Mouse (Mus musculus): ENCODE data around the gene Nckap5. TPM values are rescaled to one million over a fixed set of nuclear protein-coding genes. Genes with fewer than 3 reads are reported as not detected.

Gene Nckap5
- polyA plus RNA-seq, 1 experiment: not detected

- TF ChIP-seq GATA1 (IDR thresholded peaks at IDR 0.05; ENCODE audit: low read length): no peak
Observed at GRCm38 (mm10) chr1:126617464-126618041, 213.0 kb downstream of the Nckap5 start.

GRCm38 (mm10) chr1:126616964-126617363, 213.6 kb downstream of the Nckap5 start:
- no peak for TF ChIP-seq GATA1 (IDR thresholded peaks at IDR 0.05; ENCODE audit: low read length)

GRCm38 (mm10) chr1:126612916-126613315, 217.7 kb downstream of the Nckap5 start:
- no peak for TF ChIP-seq GATA1 (IDR thresholded peaks at IDR 0.05; ENCODE audit: low read length)

- TF ChIP-seq GATA1 (IDR thresholded peaks at IDR 0.05; ENCODE audit: low read length): no peak
Observed at GRCm38 (mm10) chr1:126608586-126608985, 222.0 kb downstream of the Nckap5 start.

- no peak for TF ChIP-seq GATA1 (IDR thresholded peaks at IDR 0.05; ENCODE audit: low read length)
Observed at GRCm38 (mm10) chr1:126606189-126607080, 224.2 kb downstream of the Nckap5 start.

GRCm38 (mm10) chr1:126604551-126604950, 226.0 kb downstream of the Nckap5 start:
- TF ChIP-seq GATA1 (IDR thresholded peaks at IDR 0.05; ENCODE audit: low read length): no peak

GRCm38 (mm10) chr1:126603771-126604515, 226.7 kb downstream of the Nckap5 start:
- TF ChIP-seq GATA1 (IDR thresholded peaks at IDR 0.05; ENCODE audit: low read length): no peak

- no peak for TF ChIP-seq GATA1 (IDR thresholded peaks at IDR 0.05; ENCODE audit: low read length)
Observed at GRCm38 (mm10) chr1:126600596-126600995, 230.0 kb downstream of the Nckap5 start.

- no peak for TF ChIP-seq GATA1 (IDR thresholded peaks at IDR 0.05; ENCODE audit: low read length)
Observed at GRCm38 (mm10) chr1:126597376-126597775, 233.2 kb downstream of the Nckap5 start.

- TF ChIP-seq GATA1 (IDR thresholded peaks at IDR 0.05; ENCODE audit: low read length): no peak
Observed at GRCm38 (mm10) chr1:126594796-126595195, 235.8 kb downstream of the Nckap5 start.

GRCm38 (mm10) chr1:126593044-126593805, 237.4 kb downstream of the Nckap5 start:
- no peak for TF ChIP-seq GATA1 (IDR thresholded peaks at IDR 0.05; ENCODE audit: low read length)

GRCm38 (mm10) chr1:126590911-126591310, 239.7 kb downstream of the Nckap5 start:
- TF ChIP-seq GATA1 (IDR thresholded peaks at IDR 0.05; ENCODE audit: low read length): no peak

GRCm38 (mm10) chr1:126578163-126578562, 252.4 kb downstream of the Nckap5 start:
- no peak for TF ChIP-seq GATA1 (IDR thresholded peaks at IDR 0.05; ENCODE audit: low read length)

GRCm38 (mm10) chr1:126574295-126574694, 256.3 kb downstream of the Nckap5 start:
- no peak for TF ChIP-seq GATA1 (IDR thresholded peaks at IDR 0.05; ENCODE audit: low read length)

GRCm38 (mm10) chr1:126573714-126574113, 256.9 kb downstream of the Nckap5 start:
- no peak for TF ChIP-seq GATA1 (IDR thresholded peaks at IDR 0.05; ENCODE audit: low read length)

Measured in G1E-ER4 (cell line).